Mouse (Mus musculus) hindbrain, embryonic 15.5 days (tissue): ENCODE measurements around the gene Nufip1. TPM values are rescaled to one million over a fixed set of nuclear protein-coding genes. Genes with fewer than 3 reads are reported as not detected.
A peak's percentile ranks its signal among the peaks of the same experiment; 100 is the strongest.

ENCODE experiments used
- ATAC-seq: fragments of 200-750 bp; cut with Nextera tagmentation; 2 replicates; pipeline ENCODE4 v1.8.0; 2017; ENCODE audit warnings: low read depth, moderate number of reproducible peaks, moderate TSS enrichment; ENCODE audit not compliant: low FRiP score
- H3K27ac ChIP-seq: fragments of 300-500 bp; sonication (generic); replicated peaks from 2 replicates; pipeline ENCODE4 v1.5.1; 2015; ENCODE audit warnings: mild to moderate bottlenecking, inconsistent platforms
- H3K27me3 ChIP-seq: fragments of 300-500 bp; sonication (generic); 2 replicates; pipeline ENCODE4 v1.6.1; 2015; ENCODE audit warnings: control low read depth, inconsistent platforms
- H3K36me3 ChIP-seq: fragments of 300-500 bp; sonication (generic); 2 replicates; pipeline ENCODE4 v1.6.1; 2015; ENCODE audit warnings: control low read depth, inconsistent platforms
- H3K4me1 ChIP-seq: fragments of 300-500 bp; sonication (generic); replicated peaks from 2 replicates; pipeline ENCODE4 v1.6.1; 2015; ENCODE audit warnings: control low read depth, inconsistent platforms
- H3K4me2 ChIP-seq: fragments of 300-500 bp; sonication (generic); 2 replicates; pipeline ENCODE4 v1.6.1; 2015; ENCODE audit warnings: moderate library complexity, mild to moderate bottlenecking, inconsistent platforms
- H3K4me3 ChIP-seq: fragments of 300-500 bp; sonication (generic); 2 replicates; pipeline ENCODE4 v1.5.1; 2015; ENCODE audit warnings: mild to moderate bottlenecking, inconsistent platforms
- H3K9ac ChIP-seq: fragments of 300-500 bp; sonication (generic); 2 replicates; pipeline ENCODE4 v1.6.1; 2015; ENCODE audit warnings: inconsistent platforms
- H3K9me3 ChIP-seq: fragments of 300-500 bp; sonication (generic); 2 replicates; pipeline ENCODE4 v1.6.1; 2016; ENCODE audit warnings: control low read depth, inconsistent platforms
- WGBS: fragments of 180-500 bp; shearing (Covaris S2); methylation state at CpG from one replicate; pipeline ENCODE4 v1.1.7; 2015; 5-methylcytosine and 5-hydroxymethylcytosine counted together
- polyA plus RNA-seq: library from polyadenylated mRNA; unstranded; fragments of >200 nt; fragmentation: Nextera tagmentation; extraction: Ambion mirVana; gene quantifications from 2 replicates; pipeline ENCODE4 v1.2.1, GENCODE M21; 2015

Gene Nufip1
- 12.1 and 13.3 TPM in 2 replicates for polyA plus RNA-seq

DNA sequence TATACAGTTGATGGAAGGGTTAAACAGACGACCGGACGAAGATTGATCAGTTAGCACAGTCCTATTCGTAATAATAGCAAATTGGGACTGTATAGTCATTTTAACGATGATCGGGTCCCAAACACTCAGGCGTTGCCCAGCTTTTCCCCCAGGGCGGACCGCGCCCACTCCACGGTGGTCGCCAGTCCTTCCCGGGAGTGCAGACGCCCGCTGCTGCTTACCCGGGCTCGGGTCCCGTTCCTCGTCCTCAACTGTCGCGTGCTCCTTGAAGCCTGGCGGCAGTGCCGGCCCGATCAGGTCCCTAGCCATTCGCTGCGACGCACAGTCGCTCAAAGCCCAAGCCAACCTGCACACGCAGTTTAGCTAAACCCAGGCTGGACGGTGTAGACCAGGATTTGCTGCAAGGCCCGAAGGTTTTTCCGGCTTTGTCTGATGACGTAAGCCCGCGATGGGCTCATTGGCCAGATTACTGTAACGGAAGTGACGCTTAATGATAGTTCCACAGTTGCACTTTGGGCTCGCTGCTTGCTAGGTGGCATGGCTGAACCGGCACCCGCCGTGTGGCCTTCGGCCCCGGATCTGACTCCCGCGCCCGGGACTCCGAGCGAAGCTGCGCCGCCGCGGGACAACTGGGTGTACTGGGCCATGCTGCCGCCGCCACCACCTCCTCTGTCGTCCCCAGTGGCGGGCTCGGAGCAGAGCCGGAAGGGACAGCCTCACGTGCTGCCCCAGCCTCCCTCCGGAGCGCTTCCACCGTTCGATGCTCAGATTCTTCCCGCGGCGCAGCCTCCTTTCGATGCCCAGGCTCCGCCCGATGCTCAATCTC is at the start of gene Nufip1, which contains the start of gene Gpalpp1:
Gene Nufip1, plus strand, starts transcription at position 496 of the 826 bp plus-strand sequence.
Gene Gpalpp1, minus strand, starts transcription at position 365 of the 826 bp plus-strand sequence.
- H3K4me2 ChIP-seq: peak within 1 kb of the TSS; percentile 93
- H3K36me3 ChIP-seq: peaks cover 20% of the 10 kb centered on the region
- peak within 1 kb of the TSS; percentile 88 for H3K27ac ChIP-seq
- H3K4me3 ChIP-seq: peak within 1 kb of the TSS; percentile 89
- no peaks in the 10 kb centered on the region for H3K27me3 ChIP-seq
- WGBS: under 1% methylated on average over 69 of the region's 69 CpGs
- peak; percentile 99 for ATAC-seq
- H3K9me3 ChIP-seq: no peaks in the 10 kb centered on the region
- peaks cover 30% of the 10 kb centered on the region for H3K4me1 ChIP-seq
- peak within 1 kb of the TSS; percentile 77 for H3K9ac ChIP-seq

DNA sequence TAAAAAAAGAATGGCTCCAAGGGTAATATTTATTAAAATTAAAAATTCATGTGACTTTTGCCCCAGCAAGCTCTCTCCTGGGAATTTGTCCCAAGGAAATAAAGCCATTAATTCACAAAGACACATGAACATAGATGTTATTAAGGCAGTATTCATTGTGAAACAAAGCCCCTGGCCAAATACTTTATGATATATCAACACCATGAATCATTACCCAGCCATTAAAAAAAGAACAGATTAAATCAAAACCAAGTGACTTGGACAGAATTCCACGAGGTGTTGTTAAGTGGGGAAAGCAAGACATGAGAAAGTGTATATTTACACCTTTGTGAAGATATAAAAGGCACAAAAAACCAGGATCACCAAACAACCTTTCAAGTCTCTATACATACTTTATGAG is 43.5 kb upstream of the Nufip1 start:
- Histone ChIP-seq H3K4me3 (no peak overlapping the region), H3K4me1 (no peaks in the 10 kb centered on the region), H3K9ac (no peak overlapping the region), H3K4me2 (no peak overlapping the region), H3K27me3 (no peaks in the 10 kb centered on the region), H3K27ac (no peak overlapping the region), H3K9me3 (no peaks in the 10 kb centered on the region), H3K36me3 (no peaks in the 10 kb centered on the region)
- no peak for ATAC-seq
- 50% methylated on average over 1 of the region's 1 CpGs for WGBS

- no peaks in the 10 kb centered on the region for H3K36me3 ChIP-seq
- no peaks in the 10 kb centered on the region for H3K9me3 ChIP-seq
- no peak for ATAC-seq
- WGBS: 67% methylated on average over 4 of the region's 4 CpGs
- no peak overlapping the region for H3K9ac ChIP-seq
- H3K4me3 ChIP-seq: no peak overlapping the region
- H3K27ac ChIP-seq: no peak overlapping the region
- no peak overlapping the region for H3K4me2 ChIP-seq
- H3K4me1 ChIP-seq: no peaks in the 10 kb centered on the region
- no peaks in the 10 kb centered on the region for H3K27me3 ChIP-seq
Measured at GRCm38 (mm10) chr14:76068296-76068695, 42.4 kb upstream of the Nufip1 start.

DNA sequence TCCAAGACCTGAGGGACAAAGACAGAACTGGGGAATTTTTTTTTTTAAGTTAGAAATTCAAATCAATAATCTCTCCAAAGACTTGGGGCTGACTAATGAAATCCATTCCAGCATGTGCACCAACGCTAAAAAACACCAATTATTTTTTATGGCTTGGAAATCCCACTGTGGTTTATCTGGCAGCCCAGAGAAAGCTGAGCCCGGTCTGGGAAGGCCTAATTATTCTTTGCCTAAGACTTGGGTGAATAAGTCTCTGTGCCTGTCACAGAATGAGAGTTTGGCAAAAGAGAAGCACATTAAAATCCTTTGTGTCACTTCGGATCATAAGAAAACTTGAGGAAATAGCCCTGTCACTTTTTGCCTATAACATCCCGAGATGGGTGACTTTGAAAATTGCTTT is 41.4 kb upstream of the Nufip1 start:
- Histone ChIP-seq H3K4me2 (no peak overlapping the region), H3K9me3 (no peaks in the 10 kb centered on the region), H3K27me3 (no peaks in the 10 kb centered on the region), H3K27ac (no peak overlapping the region), H3K9ac (no peak overlapping the region), H3K36me3 (no peaks in the 10 kb centered on the region), H3K4me3 (no peak overlapping the region), H3K4me1 (no peaks in the 10 kb centered on the region)
- 55% methylated on average over 4 of the region's 4 CpGs for WGBS
- no peak for ATAC-seq

DNA sequence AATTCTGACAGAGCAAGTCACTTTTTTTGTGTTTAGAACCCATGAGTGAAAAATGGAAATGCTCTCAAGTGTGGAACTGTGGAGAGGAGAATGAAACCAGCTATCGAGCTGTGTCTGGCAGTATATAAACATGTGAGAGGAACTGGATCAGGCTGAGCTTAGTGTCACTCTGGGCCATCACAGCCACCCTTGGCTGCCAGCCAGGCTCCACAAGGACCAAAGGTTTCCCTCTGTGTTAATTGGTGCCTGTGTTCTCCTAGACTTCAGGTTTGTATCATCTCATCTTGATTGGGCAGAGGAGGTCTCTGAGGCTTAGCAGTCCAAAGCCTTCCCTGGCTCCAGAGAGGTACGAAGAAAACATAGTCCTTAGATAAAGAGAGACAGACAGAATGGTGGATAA is 38.1 kb upstream of the Nufip1 start:
- no peak overlapping the region for H3K9ac ChIP-seq
- no peak overlapping the region for H3K4me2 ChIP-seq
- WGBS: 75% methylated on average over 2 of the region's 2 CpGs
- ATAC-seq: no peak
- H3K27me3 ChIP-seq: no peaks in the 10 kb centered on the region
- H3K36me3 ChIP-seq: no peaks in the 10 kb centered on the region
- H3K27ac ChIP-seq: no peak overlapping the region
- H3K4me3 ChIP-seq: no peak overlapping the region
- H3K4me1 ChIP-seq: peaks cover 14% of the 10 kb centered on the region
- no peaks in the 10 kb centered on the region for H3K9me3 ChIP-seq

DNA sequence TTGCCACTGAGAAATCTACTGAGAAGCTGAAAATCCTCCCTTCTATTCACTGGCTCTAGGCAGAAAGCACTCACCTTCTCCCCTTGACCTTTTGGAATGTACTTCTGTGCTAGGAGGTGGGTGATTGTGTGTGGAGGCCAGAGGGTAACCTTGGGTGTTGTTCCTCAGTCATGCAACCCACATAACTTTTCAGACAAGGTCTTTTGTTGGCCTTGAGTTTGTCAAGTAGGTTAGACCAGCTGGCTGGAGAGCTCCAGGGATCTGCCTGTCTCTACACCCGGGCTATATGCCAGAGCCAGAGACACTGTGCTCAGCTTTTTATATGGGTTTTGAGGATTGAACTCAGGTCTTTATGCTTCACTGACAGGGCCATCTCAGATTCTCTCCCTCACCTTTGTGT is 36.5 kb upstream of the Nufip1 start:
- Histone ChIP-seq H3K4me1 (peaks cover 14% of the 10 kb centered on the region), H3K4me3 (no peak overlapping the region), H3K36me3 (no peaks in the 10 kb centered on the region), H3K9ac (no peak overlapping the region), H3K9me3 (no peaks in the 10 kb centered on the region), H3K4me2 (no peak overlapping the region), H3K27me3 (no peaks in the 10 kb centered on the region), H3K27ac (no peak overlapping the region)
- no peak for ATAC-seq
- 91% methylated on average over 1 of the region's 1 CpGs for WGBS

- Histone ChIP-seq H3K27me3 (no peaks in the 10 kb centered on the region), H3K9ac (no peak overlapping the region), H3K4me3 (no peak overlapping the region), H3K4me1 (peaks cover 14% of the 10 kb centered on the region), H3K4me2 (no peak overlapping the region), H3K36me3 (no peaks in the 10 kb centered on the region), H3K9me3 (no peaks in the 10 kb centered on the region), H3K27ac (peak overlapping the region; percentile 55; the same call in 1 of the 2 replicates)
- no peak for ATAC-seq
- 51% methylated on average over 4 of the region's 4 CpGs for WGBS
Measured at GRCm38 (mm10) chr14:76075721-76076120, 35.0 kb upstream of the Nufip1 start.

GRCm38 (mm10) chr14:76076602-76077001 is 34.1 kb upstream of the Nufip1 start:
- H3K9me3 ChIP-seq: no peaks in the 10 kb centered on the region
- H3K4me2 ChIP-seq: peak overlapping the region; percentile 30; the same call in 1 of the 2 replicates
- H3K9ac ChIP-seq: no peak overlapping the region
- ATAC-seq: peak; percentile 68
- H3K27me3 ChIP-seq: no peaks in the 10 kb centered on the region
- 33% methylated on average over 4 of the region's 4 CpGs for WGBS
- H3K4me3 ChIP-seq: no peak overlapping the region
- H3K4me1 ChIP-seq: peaks cover 14% of the 10 kb centered on the region
- H3K36me3 ChIP-seq: no peaks in the 10 kb centered on the region
- H3K27ac ChIP-seq: peak overlapping the region; percentile 55

DNA sequence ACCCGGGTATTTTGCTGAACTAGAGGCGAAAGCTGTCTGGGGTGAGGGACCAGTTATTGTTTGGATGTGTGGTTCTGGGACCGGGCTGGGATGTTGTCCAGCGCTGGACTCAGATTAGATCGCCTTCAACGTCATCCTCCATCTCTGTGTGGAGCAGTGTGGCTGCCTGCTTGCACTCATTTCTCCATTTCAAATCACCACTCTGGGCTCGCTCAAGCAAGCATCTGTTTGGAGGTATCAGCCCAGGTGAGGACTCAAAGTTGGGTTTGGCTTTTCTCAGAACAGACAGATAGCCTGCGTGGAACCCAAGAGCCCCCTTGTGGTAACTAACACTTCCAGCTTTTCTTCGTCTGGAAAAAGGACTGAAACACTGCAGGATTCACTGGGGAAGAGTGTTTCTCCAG is 33.6 kb upstream of the Nufip1 start:
- H3K27ac ChIP-seq: peak overlapping the region; percentile 55
- H3K36me3 ChIP-seq: no peaks in the 10 kb centered on the region
- no peak overlapping the region for H3K4me3 ChIP-seq
- no peak overlapping the region for H3K9ac ChIP-seq
- peak; percentile 73; the same call in 1 of the 2 replicates for ATAC-seq
- peak overlapping the region; percentile 30 for H3K4me2 ChIP-seq
- peaks cover 14% of the 10 kb centered on the region for H3K4me1 ChIP-seq
- H3K27me3 ChIP-seq: no peaks in the 10 kb centered on the region
- WGBS: 39% methylated on average over 9 of the region's 9 CpGs
- H3K9me3 ChIP-seq: no peaks in the 10 kb centered on the region

DNA sequence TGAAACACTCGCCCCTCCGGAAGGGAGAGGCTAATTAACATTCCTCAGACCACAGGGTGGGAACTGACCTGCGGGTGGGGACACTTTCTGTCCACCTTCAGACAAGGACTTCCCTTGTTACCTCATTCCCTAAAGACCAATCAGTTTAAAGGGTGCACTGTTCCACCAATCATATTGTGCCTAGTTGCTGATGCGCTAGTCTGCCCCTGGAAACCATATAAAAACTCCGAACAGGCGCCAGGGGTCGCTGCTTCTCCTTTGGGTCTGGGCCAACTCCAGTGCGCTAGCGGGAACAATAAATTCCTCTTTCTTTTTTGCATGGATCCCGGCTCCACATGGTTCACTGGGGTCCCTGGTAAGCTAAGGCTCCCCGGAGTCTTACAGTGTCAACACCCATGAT is 29.2 kb upstream of the Nufip1 start:
- H3K27me3 ChIP-seq: no peaks in the 10 kb centered on the region
- no peak overlapping the region for H3K4me2 ChIP-seq
- H3K27ac ChIP-seq: no peak overlapping the region
- H3K4me3 ChIP-seq: no peak overlapping the region
- no peak for ATAC-seq
- 66% methylated on average over 11 of the region's 11 CpGs for WGBS
- H3K9ac ChIP-seq: no peak overlapping the region
- H3K4me1 ChIP-seq: peaks cover 7% of the 10 kb centered on the region
- no peaks in the 10 kb centered on the region for H3K36me3 ChIP-seq
- no peaks in the 10 kb centered on the region for H3K9me3 ChIP-seq

GRCm38 (mm10) chr14:76082086-76082636 is 28.5 kb upstream of the Nufip1 start:
- no peak for ATAC-seq
- H3K9me3 ChIP-seq: no peaks in the 10 kb centered on the region

DNA sequence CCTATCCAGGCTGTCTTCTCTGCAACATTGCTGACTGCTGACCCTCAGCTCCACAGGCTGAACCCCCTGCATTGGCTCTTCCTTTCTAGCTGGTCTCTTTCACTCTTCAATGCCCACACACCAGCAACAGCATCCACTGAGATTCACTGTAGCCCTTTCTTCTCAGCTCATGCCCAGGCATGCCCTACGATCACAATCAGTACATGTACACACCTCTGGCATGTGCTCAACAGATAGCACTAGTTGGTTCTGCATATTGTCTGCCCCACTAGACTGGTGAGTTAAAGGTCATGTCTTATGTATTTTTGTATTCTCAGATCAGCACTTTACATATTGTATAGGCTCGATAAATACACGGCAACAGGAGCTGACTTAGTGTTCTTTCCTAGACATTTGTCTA is 26.5 kb upstream of the Nufip1 start:
- no peaks in the 10 kb centered on the region for H3K27me3 ChIP-seq
- no peak overlapping the region for H3K9ac ChIP-seq
- H3K9me3 ChIP-seq: no peaks in the 10 kb centered on the region
- peaks cover 7% of the 10 kb centered on the region for H3K36me3 ChIP-seq
- H3K27ac ChIP-seq: no peak overlapping the region
- no peak for ATAC-seq
- no peak overlapping the region for H3K4me2 ChIP-seq
- H3K4me1 ChIP-seq: no peaks in the 10 kb centered on the region
- no peak overlapping the region for H3K4me3 ChIP-seq
- WGBS: 87% methylated on average over 3 of the region's 3 CpGs

More at GRCm38 (mm10) chr14:76082086-76082636, 28.5 kb upstream of the Nufip1 start:
- Histone ChIP-seq H3K9ac (no peak overlapping the region), H3K4me3 (no peak overlapping the region), H3K36me3 (0 out of 2 replicates have a peak, but pooled peaks cover 3% of the 10 kb centered on the region), H3K27me3 (no peaks in the 10 kb centered on the region), H3K4me2 (no peak overlapping the region), H3K4me1 (no peaks in the 10 kb centered on the region), H3K27ac (no peak overlapping the region)
- 87% methylated on average over 13 of the region's 13 CpGs for WGBS
